Mouse (Mus musculus): ENCODE measurements around the gene Smad5. TPM values are rescaled to one million over a fixed set of nuclear protein-coding genes. Genes with fewer than 3 reads are reported as not detected.

Smad5 gene
- polyA plus RNA-seq, 1 experiment from 2014 or later, result 37.2 TPM

- Histone ChIP-seq H3K4me3 (no peak overlapping the region), H3K9ac (no peak overlapping the region), H3K27me3 (replicated peaks) (0 out of 2 replicates have a peak, but pooled peaks cover 3% of the 10 kb centered on the region), H3K9me3 (no peaks in the 10 kb centered on the region), H3K4me2 (replicated peaks) (peak overlapping the region; percentile 8; the same call in 1 of the 2 replicates), H3K4me1 (peaks cover 24% of the 10 kb centered on the region), H3K36me3 (no peaks in the 10 kb centered on the region), H3K27ac (no peak overlapping the region)
- 61% methylated on average over 25 of the region's 25 CpGs for WGBS
- no peak for ATAC-seq (ENCODE audit: low FRiP score, low read depth)
Measured at GRCm38 (mm10) chr13:56765284-56766032, 62.6 kb downstream of the Smad5 start.

- Histone ChIP-seq H3K9me3 (no peaks in the 10 kb centered on the region), H3K36me3 (no peaks in the 10 kb centered on the region), H3K4me2 (replicated peaks) (no peak overlapping the region), H3K27me3 (replicated peaks) (0 out of 2 replicates have a peak, but pooled peaks cover 3% of the 10 kb centered on the region), H3K27ac (no peak overlapping the region), H3K4me3 (no peak overlapping the region), H3K4me1 (peaks cover 24% of the 10 kb centered on the region), H3K9ac (no peak overlapping the region)
- no peak for ATAC-seq (ENCODE audit: low FRiP score, low read depth)
- WGBS, result 52% methylated on average over 5 of the region's 5 CpGs
Measured at GRCm38 (mm10) chr13:56766211-56766610, 63.4 kb downstream of the Smad5 start.

DNA sequence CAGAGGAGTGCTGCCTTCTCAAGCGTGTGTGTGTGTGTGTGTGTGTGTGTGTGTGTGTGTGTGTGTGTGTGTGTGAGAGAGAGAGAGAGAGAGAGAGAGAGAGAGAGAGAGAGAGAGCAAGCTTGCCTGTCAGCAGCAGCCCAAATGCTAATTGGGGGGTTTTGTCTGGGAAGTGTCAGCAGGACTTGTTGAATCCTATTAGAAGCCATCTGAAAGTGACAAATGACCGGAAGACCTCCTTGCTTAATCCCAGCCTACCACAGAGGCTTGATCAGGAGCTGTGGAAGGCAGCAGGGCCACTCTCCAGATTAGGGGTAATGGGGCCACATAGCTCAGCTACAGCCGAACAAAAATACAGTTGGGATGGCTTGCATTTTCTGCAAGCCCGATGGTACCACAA lies 66.6 kb downstream of the Smad5 start:
- Histone ChIP-seq H3K27me3 (replicated peaks) (no peaks in the 10 kb centered on the region), H3K9ac (no peak overlapping the region), H3K4me3 (no peak overlapping the region), H3K9me3 (no peaks in the 10 kb centered on the region), H3K27ac (no peak overlapping the region), H3K4me2 (replicated peaks) (no peak overlapping the region), H3K36me3 (no peaks in the 10 kb centered on the region), H3K4me1 (peaks cover 24% of the 10 kb centered on the region)
- WGBS, result 36% methylated on average over 4 of the region's 4 CpGs
- no peak for ATAC-seq (ENCODE audit: low FRiP score, low read depth)

- WGBS, result 74% methylated on average over 1 of the region's 1 CpGs
- H3K36me3 ChIP-seq, result no peaks in the 10 kb centered on the region
- no peak overlapping the region for H3K4me2 ChIP-seq (replicated peaks)
- H3K27ac ChIP-seq, result no peak overlapping the region
- H3K27me3 ChIP-seq (replicated peaks), result no peaks in the 10 kb centered on the region
- ATAC-seq (ENCODE audit: low FRiP score, low read depth), result no peak
- no peak overlapping the region for H3K9ac ChIP-seq
- no peak overlapping the region for H3K4me3 ChIP-seq
- no peaks in the 10 kb centered on the region for H3K9me3 ChIP-seq
- peaks cover 29% of the 10 kb centered on the region for H3K4me1 ChIP-seq
Measured at GRCm38 (mm10) chr13:56770136-56770578, 67.3 kb downstream of the Smad5 start.

- no peak overlapping the region for H3K4me2 ChIP-seq (replicated peaks)
- peaks cover 29% of the 10 kb centered on the region for H3K4me1 ChIP-seq
- no peak overlapping the region for H3K27ac ChIP-seq
- H3K4me3 ChIP-seq, result no peak overlapping the region
- 66% methylated on average over 5 of the region's 5 CpGs for WGBS
- no peak for ATAC-seq (ENCODE audit: low FRiP score, low read depth)
- H3K27me3 ChIP-seq (replicated peaks), result no peaks in the 10 kb centered on the region
- no peaks in the 10 kb centered on the region for H3K9me3 ChIP-seq
- no peak overlapping the region for H3K9ac ChIP-seq
- H3K36me3 ChIP-seq, result no peaks in the 10 kb centered on the region
Measured at GRCm38 (mm10) chr13:56770786-56771185, 68.0 kb downstream of the Smad5 start.

DNA sequence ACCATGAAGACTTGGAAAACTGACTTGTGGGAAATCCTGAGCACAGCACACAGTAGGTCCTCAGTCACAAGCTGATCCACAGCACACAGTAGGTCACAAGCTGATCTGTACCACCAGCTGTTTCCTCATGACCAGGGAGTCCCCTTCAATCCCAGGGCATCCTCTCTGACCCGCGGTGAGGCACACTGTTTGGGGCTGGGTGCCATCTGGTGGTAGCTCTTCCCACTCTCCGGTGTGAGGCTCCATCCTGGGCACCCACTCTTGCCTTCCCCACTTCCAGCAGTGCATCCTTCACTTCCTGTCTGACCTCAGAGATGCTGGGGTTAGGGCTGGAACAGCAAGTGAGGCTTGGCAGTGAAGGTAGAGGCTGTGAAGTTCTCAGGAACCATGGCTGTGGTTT lies 69.8 kb downstream of the Smad5 start:
- no peaks in the 10 kb centered on the region for H3K27me3 ChIP-seq (replicated peaks)
- peaks cover 29% of the 10 kb centered on the region for H3K4me1 ChIP-seq
- no peak overlapping the region for H3K4me2 ChIP-seq (replicated peaks)
- H3K9ac ChIP-seq, result no peak overlapping the region
- no peak overlapping the region for H3K4me3 ChIP-seq
- H3K36me3 ChIP-seq, result no peaks in the 10 kb centered on the region
- 50% methylated on average over 3 of the region's 3 CpGs for WGBS
- H3K27ac ChIP-seq, result no peak overlapping the region
- H3K9me3 ChIP-seq, result no peaks in the 10 kb centered on the region
- no peak for ATAC-seq (ENCODE audit: low FRiP score, low read depth)

DNA sequence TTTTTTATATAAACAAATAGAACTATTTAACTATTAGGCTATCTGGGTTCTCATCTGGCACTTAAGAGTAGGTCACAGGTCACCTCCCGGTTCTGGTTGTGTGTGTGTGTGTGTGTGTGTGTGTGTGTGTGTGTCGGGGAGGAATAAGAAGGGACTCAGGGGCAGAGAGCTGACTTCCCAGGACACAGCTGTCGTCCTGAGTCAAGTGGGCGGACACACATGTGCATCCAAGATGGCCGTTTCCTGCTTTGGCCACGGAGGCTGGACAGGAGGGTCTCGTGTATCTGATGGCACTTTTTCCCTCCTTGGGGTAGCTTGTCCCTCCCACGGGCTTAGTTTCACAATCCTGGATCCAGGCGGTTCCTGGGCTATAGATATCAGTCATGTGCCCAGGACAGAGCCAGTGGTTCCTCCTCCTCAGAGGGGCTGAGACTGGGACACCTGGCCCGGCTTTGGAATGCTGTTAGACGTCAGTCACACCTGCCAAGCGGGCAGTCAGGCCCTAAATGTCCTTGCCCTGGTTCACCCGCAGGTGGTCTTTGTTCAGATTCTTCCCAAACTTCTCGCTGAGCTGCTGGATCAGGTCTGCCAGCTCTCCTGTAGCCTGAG lies 70.6 kb downstream of the Smad5 start:
- H3K9ac ChIP-seq, result no peak overlapping the region
- no peaks in the 10 kb centered on the region for H3K9me3 ChIP-seq
- WGBS, result 65% methylated on average over 14 of the region's 14 CpGs
- H3K4me2 ChIP-seq (replicated peaks), result no peak overlapping the region
- no peak overlapping the region for H3K4me3 ChIP-seq
- H3K27me3 ChIP-seq (replicated peaks), result no peaks in the 10 kb centered on the region
- H3K4me1 ChIP-seq, result peaks cover 29% of the 10 kb centered on the region
- ATAC-seq (ENCODE audit: low FRiP score, low read depth), result no peak
- H3K27ac ChIP-seq, result no peak overlapping the region
- H3K36me3 ChIP-seq, result no peaks in the 10 kb centered on the region

GRCm38 (mm10) chr13:56774304-56774703 lies 71.5 kb downstream of the Smad5 start:
- H3K27ac ChIP-seq, result no peak overlapping the region
- peak overlapping the region; percentile 34; the same call in 1 of the 2 replicates for H3K4me2 ChIP-seq (replicated peaks)
- peaks cover 21% of the 10 kb centered on the region for H3K4me1 ChIP-seq
- no peak overlapping the region for H3K4me3 ChIP-seq
- no peaks in the 10 kb centered on the region for H3K36me3 ChIP-seq
- no peak overlapping the region for H3K9ac ChIP-seq
- no peaks in the 10 kb centered on the region for H3K27me3 ChIP-seq (replicated peaks)
- H3K9me3 ChIP-seq, result no peaks in the 10 kb centered on the region
- ATAC-seq (ENCODE audit: low FRiP score, low read depth), result peak; percentile 74
- 19% methylated on average over 5 of the region's 5 CpGs for WGBS

GRCm38 (mm10) chr13:56780746-56781469 lies 78.1 kb downstream of the Smad5 start:
- no peak overlapping the region for H3K9ac ChIP-seq
- ATAC-seq (ENCODE audit: low FRiP score, low read depth), result 0 out of 2 replicates have a peak, but pooled peaks have one; percentile 13
- no peaks in the 10 kb centered on the region for H3K27me3 ChIP-seq (replicated peaks)
- no peak overlapping the region for H3K27ac ChIP-seq
- 60% methylated on average over 13 of the region's 13 CpGs for WGBS
- no peaks in the 10 kb centered on the region for H3K36me3 ChIP-seq
- no peaks in the 10 kb centered on the region for H3K9me3 ChIP-seq
- peaks cover 18% of the 10 kb centered on the region for H3K4me1 ChIP-seq
- no peak overlapping the region for H3K4me2 ChIP-seq (replicated peaks)
- no peak overlapping the region for H3K4me3 ChIP-seq

- Histone ChIP-seq H3K4me3 (no peak overlapping the region), H3K9me3 (no peaks in the 10 kb centered on the region), H3K27me3 (replicated peaks) (no peaks in the 10 kb centered on the region), H3K4me1 (peaks cover 18% of the 10 kb centered on the region), H3K9ac (no peak overlapping the region), H3K27ac (no peak overlapping the region), H3K36me3 (no peaks in the 10 kb centered on the region), H3K4me2 (replicated peaks) (no peak overlapping the region)
- 86% methylated on average over 3 of the region's 3 CpGs for WGBS
- no peak for ATAC-seq (ENCODE audit: low FRiP score, low read depth)
Measured at GRCm38 (mm10) chr13:56781697-56782096, 78.9 kb downstream of the Smad5 start.

DNA sequence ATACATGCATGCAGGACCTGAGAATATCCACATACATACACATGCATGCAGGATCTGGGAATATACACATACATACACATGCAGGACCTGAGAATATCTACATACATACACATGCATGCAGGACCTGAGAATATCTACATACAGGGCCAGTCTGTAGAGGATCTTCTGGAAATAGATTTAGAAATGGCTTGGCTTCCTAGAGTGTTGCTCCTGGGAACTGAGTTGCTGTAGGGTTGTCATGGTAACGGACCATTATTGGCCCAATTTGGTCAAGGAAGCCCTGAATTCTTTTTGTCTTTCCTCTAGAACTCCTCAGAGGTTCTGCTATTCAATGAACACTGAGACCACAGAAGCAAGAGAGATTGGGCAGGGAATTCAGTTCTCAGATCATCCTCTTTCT lies 79.8 kb downstream of the Smad5 start:
- WGBS, result 88% methylated on average over 1 of the region's 1 CpGs
- H3K9ac ChIP-seq, result no peak overlapping the region
- no peaks in the 10 kb centered on the region for H3K27me3 ChIP-seq (replicated peaks)
- no peak overlapping the region for H3K27ac ChIP-seq
- peaks cover 18% of the 10 kb centered on the region for H3K4me1 ChIP-seq
- H3K4me3 ChIP-seq, result no peak overlapping the region
- H3K4me2 ChIP-seq (replicated peaks), result no peak overlapping the region
- no peaks in the 10 kb centered on the region for H3K36me3 ChIP-seq
- H3K9me3 ChIP-seq, result no peaks in the 10 kb centered on the region
- ATAC-seq (ENCODE audit: low FRiP score, low read depth), result no peak

- Histone ChIP-seq H3K4me1 (no peaks in the 10 kb centered on the region), H3K9ac (no peak overlapping the region), H3K27me3 (replicated peaks) (no peaks in the 10 kb centered on the region), H3K27ac (no peak overlapping the region), H3K4me2 (replicated peaks) (no peak overlapping the region), H3K4me3 (no peak overlapping the region), H3K9me3 (no peaks in the 10 kb centered on the region), H3K36me3 (no peaks in the 10 kb centered on the region)
- 94% methylated on average over 3 of the region's 3 CpGs for WGBS
- ATAC-seq (ENCODE audit: low FRiP score, low read depth), result no peak
Measured at GRCm38 (mm10) chr13:56790683-56791082, 87.9 kb downstream of the Smad5 start.

Measured in neural tube, embryonic 12.5 days (tissue).